Mouse (Mus musculus): ENCODE measurements around the gene Slc37a4.
"Not testable (repeated sequence)": the region's sequence is repeated elsewhere in the genome, so short reads cannot be mapped to it uniquely, and the experiment has no call there.

Slc37a4 gene

DNA sequence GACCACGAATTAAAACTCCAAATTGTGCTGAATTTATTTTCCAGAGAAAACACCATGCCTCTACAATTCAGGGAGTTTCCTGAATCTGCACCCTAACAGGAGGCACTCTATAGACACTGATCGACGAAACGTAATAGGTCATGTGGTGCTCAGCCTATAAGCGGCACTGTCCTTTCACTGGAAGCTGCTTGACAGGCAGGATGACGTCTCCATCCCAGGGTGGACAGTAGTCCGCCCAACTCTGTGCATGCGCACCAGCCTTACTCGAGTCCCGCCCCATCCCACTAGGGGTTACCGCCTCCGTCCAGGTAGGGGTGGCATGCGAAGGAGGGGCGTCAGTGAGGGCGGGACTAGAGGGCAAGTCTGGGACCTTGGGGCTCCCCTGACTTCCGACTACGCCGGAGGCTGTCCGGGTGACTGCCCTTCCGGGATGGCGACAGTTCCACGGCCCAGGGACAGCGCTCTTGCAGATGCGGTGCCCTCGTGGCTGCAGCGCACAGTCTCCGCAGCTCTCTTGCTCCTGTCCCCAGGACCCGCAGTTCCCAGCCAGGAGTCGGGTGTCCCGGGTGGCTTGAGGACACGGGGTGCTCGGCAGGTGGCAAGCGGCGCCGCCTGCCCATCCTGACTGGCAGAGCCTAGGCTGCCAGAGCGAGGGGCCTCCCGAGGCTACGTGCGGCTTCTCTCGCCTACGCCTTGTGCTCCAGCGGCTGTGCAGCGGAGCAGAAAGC is at the start of gene Slc37a4:
Gene Slc37a4, plus strand, starts transcription at position 169 of the 728 bp plus-strand sequence.
- DNase-seq (ENCODE audit: low spot score in 2 of 2), result peak; percentile 91 to 92

GRCm38 (mm10) chr9:44347166-44347565 is 49.5 kb upstream of the Slc37a4 start:
- no peak for DNase-seq (ENCODE audit: low spot score in 2 of 2)

DNA sequence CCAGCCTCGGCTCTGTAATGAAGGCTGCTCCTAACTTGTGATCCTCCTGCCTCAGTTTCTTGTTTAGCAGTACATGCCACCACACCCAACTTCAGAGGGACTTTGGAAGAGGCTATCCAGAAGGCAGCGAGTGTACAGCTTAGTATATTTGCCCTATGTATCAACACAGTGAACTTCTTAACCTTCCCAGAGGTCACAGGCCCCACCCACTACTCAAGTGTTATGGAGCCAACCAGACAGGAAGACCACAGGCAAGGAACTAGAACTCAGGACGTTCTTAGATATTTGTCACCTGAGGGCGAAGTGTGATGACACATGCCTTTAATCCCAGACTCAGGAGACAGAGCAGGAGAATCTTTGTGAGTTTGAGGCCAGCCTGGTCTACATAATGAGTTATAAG is 49.0 kb upstream of the Slc37a4 start:
- DNase-seq (ENCODE audit: low spot score in 2 of 2), result no peak

DNA sequence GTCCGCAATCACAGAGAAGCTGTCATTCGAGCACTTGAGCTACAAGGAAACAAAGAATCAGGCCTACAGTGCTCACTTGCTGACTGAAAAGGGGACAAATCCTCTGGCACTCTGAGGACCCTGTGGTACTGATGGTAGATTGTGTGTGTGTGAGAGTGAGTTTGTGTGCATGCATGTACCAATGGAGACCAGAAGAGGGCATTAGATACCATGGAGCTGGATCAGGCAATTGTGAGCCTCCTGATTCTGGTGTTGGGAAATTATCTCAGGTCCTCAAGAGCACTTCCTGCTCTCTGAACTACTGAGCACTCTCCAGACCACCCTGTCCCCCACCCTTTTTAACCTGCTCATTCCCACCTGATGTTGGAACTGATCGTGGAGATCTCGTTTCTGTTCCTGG is 48.1 kb upstream of the Slc37a4 start:
- DNase-seq (ENCODE audit: low spot score in 2 of 2), result no peak

DNA sequence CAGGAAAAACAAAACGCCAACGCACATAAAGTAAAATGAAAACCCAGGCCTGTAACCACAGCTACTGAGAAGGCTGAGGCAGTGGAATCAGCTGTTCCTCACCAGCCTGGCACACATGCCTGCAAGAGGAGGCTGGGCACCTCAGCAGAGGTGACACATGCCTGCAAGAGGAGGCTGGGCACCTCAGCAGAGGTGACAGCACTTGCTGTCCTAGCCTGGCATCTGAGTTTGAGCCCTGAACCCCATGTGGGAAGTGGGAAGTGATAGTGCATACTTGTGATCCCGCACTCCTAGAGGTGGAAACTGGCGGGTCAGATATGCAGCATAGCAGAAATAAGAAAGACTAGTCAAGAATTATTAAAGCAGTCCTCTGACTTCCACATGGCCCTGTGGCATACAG is 45.3 kb upstream of the Slc37a4 start:
- no peak for DNase-seq (ENCODE audit: low spot score in 2 of 2)

- DNase-seq (ENCODE audit: low spot score in 2 of 2), result no peak
These were observed 44.3 kb upstream of the Slc37a4 start for GRCm38 (mm10) chr9:44352337-44352736.

DNA sequence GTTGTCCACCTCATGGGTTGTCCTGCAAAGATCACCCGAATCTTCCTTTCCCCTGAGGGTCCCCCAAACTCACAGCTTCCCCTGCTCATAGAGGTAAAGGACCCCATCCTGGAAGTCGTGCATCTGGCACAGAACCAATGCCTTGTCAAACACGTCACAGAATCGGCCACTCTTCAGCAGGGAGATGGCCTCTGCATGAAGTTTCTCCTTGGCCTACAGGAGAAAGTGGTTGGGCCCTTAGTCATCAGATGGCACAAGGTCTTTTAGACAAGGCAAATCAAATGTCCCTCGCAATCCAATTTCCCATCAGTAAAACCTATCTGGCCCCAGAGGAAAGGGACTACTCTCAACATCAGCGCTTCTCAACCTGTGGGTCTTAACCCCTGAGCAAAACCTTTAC is 43.5 kb upstream of the Slc37a4 start:
- no peak for DNase-seq (ENCODE audit: low spot score in 2 of 2)

GRCm38 (mm10) chr9:44357207-44357606 is 39.4 kb upstream of the Slc37a4 start:
- DNase-seq (ENCODE audit: low spot score in 2 of 2), result no peak

GRCm38 (mm10) chr9:44361190-44361917 is 35.3 kb upstream of the Slc37a4 start, which contains the start of gene Vps11:
Gene Vps11, minus strand, starts transcription at chr9:44361670.
- peak; percentile 90 to 93 for DNase-seq (ENCODE audit: low spot score in 2 of 2)

GRCm38 (mm10) chr9:44361931-44362330 is 34.7 kb upstream of the Slc37a4 start:
- DNase-seq (ENCODE audit: low spot score in 2 of 2), result not testable (repeated sequence)

DNA sequence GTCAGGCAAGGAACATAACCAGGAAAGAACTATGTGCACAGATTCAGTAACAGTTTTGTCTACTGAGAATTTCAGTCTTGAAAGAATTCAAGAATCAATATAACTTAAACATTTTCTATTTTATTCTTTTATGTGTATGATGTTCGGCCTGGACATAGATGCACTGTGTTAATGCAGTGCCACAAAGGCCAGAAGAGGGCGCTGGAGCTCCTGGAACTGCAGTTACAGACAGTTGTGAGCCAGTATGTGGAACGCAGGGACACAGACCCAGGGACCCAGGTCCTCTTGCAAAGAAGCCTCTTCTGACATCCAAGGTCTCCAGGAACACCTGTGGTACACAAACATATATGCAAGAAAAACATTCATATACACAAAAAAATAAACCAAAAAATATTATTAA is 32.2 kb upstream of the Slc37a4 start:
- DNase-seq (ENCODE audit: low spot score in 2 of 2), result no peak

GRCm38 (mm10) chr9:44373386-44373785 is 23.3 kb upstream of the Slc37a4 start:
- no peak for DNase-seq (ENCODE audit: low spot score in 2 of 2)

DNA sequence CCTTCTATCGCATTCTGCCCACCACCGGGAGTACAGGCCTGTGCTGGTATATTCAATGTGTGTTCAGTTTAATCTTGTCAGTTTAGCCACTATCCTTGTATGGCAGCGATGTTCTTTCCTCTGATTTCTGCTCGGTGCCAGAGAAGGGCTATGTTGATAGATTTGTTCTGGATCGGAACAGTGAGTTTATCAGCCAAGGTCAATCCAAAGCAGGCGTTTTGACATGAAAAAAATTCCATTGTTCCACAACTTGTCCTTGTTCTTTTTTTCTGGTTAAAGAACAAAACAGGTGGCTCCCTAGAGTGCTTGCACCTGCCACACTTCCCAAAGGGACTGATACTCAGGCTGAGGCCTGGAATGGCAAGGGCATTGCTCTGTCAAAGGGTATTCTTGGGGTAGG is 20.5 kb upstream of the Slc37a4 start:
- DNase-seq (ENCODE audit: low spot score in 2 of 2), result no peak

- not testable (repeated sequence) for DNase-seq (ENCODE audit: low spot score in 2 of 2)
These were observed 19.3 kb upstream of the Slc37a4 start for GRCm38 (mm10) chr9:44377335-44377734.

DNA sequence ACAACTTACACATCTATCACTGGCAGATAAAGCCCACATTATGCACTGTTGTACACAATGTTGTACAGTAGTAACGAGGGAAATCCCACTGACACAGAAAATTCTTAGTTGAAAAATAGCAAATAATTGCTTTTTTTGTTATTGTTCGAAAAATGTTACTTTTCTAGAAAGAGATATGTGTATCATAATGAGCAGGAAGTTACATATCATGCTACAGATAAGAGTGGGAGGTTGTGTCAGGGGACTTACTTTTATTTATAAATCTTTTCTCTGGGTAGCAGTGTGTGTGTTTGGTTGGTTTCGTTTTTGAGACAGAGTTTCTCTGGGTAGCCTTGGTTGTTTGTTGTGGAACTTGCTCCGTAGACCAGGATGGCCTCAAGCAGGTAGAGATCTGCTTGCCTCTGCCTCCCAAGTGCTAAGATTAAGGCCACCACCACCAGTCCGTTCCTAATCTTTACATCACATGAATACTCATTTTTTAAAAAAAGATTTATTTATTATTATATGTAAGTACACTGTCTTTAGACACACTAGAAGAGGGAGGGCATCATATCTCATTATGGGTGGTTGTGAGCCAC is 18.4 kb upstream of the Slc37a4 start:
- DNase-seq (ENCODE audit: low spot score in 2 of 2), result no peak

DNA sequence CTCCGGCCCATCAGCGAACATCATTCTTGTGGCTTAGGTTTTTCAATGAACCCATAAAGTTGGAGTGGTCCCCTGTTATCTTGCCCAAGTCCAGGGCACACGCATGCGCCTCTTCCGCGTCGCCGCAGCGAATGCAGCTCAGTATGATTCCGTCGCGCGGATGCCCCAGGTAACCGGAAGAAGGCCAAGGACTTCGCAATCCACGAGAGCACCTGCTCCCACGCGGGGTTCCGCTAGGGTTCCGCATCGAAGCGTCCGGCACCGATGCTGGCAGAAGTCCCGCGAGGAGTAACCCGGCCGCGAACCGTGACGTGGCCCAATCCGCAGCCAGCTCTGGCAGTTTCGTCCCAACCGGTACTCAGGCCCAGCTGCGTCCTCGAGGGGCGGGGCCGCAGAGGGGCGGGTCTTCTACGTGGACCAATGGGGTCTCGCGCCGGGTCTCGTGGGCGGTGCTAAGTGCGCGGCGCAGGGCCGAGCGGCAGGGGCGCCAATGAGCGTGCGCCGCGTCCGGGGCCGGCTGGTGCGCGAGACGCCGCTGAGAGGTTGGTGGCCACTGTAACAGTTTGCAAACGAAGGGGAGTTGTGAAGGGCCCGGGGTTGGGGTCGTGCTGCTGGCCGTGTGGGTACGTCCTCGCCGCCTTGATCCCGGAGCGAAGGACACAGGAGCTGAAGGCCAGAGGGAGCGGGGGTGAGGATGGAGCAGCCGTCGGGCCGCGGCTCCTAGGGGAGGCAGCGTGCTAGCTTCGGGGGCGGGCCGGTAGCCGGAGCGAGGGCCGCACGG is 17.4 kb upstream of the Slc37a4 start, which contains the start of gene Hyou1:
Gene Hyou1, plus strand, starts transcription at position 437 of the 781 bp plus-strand sequence.
- DNase-seq (ENCODE audit: low spot score in 2 of 2), result peak; percentile 98 to 99

GRCm38 (mm10) chr9:44379862-44380261 is 16.8 kb upstream of the Slc37a4 start:
- DNase-seq (ENCODE audit: low spot score in 2 of 2), result no peak

DNA sequence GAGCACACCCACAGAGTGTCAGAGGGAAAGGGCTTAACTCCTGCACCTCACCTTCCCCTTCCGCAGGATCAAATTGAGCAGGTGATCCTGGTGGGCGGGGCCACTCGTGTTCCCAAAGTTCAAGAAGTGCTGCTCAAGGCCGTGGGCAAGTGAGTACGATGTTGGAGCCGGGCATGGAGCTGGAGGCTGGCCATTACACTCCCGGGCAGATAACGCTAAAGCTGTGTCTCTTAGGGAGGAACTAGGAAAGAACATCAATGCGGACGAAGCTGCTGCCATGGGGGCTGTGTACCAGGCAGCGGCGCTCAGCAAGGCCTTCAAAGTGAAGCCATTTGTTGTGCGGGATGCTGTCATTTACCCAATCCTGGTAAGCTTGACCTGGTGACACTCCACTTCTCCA is 12.1 kb upstream of the Slc37a4 start:
- no peak for DNase-seq (ENCODE audit: low spot score in 2 of 2)

DNA sequence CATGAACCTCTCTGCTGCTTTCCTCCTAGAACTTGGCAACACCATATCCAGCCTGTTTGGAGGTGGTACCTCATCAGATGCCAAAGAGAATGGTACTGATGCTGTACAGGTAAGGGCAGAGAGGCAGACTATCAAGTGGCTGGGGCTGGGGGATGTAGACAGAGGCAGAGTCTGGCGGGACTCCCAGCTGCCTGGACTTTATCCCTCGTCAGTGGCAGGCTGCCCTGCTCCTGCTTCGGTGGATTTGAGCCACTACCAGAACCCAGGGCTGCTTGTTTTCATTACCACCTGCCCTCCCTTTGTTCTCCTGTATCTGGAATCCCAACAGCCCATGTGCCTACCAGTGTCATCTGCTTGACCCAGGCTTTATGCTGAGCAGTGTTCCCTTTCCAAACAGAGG is 9.4 kb upstream of the Slc37a4 start:
- DNase-seq (ENCODE audit: low spot score in 2 of 2), result no peak

- DNase-seq (ENCODE audit: low spot score in 2 of 2), result no peak
These were observed 7.4 kb upstream of the Slc37a4 start for GRCm38 (mm10) chr9:44389273-44389672.

DNA sequence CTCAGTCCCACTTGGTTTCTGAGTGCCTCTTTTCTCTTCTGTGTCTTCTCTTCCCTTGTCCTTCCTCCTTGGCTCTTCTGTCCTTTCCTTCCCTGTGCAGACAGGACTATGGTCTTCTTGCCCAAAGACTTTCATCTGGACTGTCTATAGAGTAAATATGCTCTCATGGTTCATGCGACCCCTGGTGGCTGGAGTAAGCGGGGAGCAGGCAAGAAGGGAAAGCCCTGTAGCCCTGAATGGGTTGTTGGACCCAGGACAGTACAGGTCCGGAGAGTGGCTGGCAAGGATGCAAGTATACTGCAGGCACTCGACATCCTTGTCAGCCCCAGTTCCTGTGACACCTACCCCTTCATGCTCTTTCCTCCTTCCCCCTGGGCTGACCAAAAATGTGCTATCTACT is 5.2 kb upstream of the Slc37a4 start:
- DNase-seq (ENCODE audit: low spot score in 2 of 2), result no peak

DNA sequence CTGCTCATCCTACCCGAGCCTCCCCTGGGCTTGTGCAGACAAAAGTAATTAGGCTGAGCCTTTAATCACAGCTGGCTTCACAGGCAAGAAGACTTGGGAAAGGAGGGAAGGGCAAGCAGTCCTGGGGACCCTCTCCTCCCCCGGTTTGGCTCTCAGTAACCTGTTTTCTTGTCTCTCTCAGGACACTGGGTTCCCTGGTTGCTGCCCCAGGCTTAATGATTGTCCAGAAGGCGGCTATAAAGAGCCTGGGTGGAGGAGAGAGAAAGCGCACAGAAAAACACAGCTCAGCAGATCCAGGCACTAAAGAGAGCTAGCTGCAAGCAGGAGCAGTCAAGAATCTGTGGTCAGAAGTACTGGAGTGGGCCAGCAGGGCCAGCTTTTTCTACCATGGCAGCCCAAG is 1.4 kb downstream of the Slc37a4 start:
- no peak for DNase-seq (ENCODE audit: low spot score in 2 of 2)

Measured in frontal cortex, postnatal 10 days (tissue).